Mouse (Mus musculus) heart, adult 2 months (tissue): ENCODE measurements around the gene Dlg5. TPM values are rescaled to one million over a fixed set of nuclear protein-coding genes. Genes with fewer than 3 reads are reported as not detected.

Experiments used
- DNase-seq, 2 experiments: peaks; one replicate each; pipeline ENCODE4 v3.0.0; 2021
- H3K27ac ChIP-seq: fragments of 200-600 bp; 2 replicates; pipeline ENCODE4 v1.8.1; 2022
- H3K27me3 ChIP-seq: fragments of 200-500 bp; 2 replicates; pipeline ENCODE4 v1.6.1; 2012; ENCODE audit warnings: mild to moderate bottlenecking, low read length, inconsistent platforms, mixed read lengths; ENCODE audit not compliant: control insufficient read depth, insufficient read depth
- H3K36me3 ChIP-seq: fragments of 200-500 bp; 2 replicates; pipeline ENCODE4 v1.6.1; 2012; ENCODE audit warnings: low read length, inconsistent platforms; ENCODE audit not compliant: control insufficient read depth, insufficient read depth
- H3K4me1 ChIP-seq: fragments of 200-500 bp; 2 replicates; pipeline ENCODE4 v1.6.1; 2011; ENCODE audit warnings: low read length; ENCODE audit not compliant: control insufficient read depth, insufficient read depth
- H3K4me3 ChIP-seq: fragments of 200-600 bp; 2 replicates; pipeline ENCODE4 v1.8.1; 2022
- H3K79me2 ChIP-seq: fragments of 200-500 bp; replicated peaks from 2 replicates; pipeline ENCODE4 v1.6.1; 2012; ENCODE audit warnings: mild to moderate bottlenecking, inconsistent platforms, low read length, moderate library complexity, mixed read lengths; ENCODE audit not compliant: control insufficient read depth, insufficient read depth
- H3K9ac ChIP-seq: fragments of 200-500 bp; 2 replicates; pipeline ENCODE4 v1.6.1; 2012; ENCODE audit warnings: low read depth, mild to moderate bottlenecking, control low read depth, inconsistent platforms, low read length, mixed read lengths
- CTCF ChIP-seq: fragments of 200-600 bp; IDR thresholded peaks from 2 replicates; pipeline ENCODE4 v1.8.1; 2022; ENCODE audit warnings: antibody characterized with exemption, mild to moderate bottlenecking, moderate library complexity
- EP300 ChIP-seq: fragments of 200-500 bp; IDR thresholded peaks from 2 replicates; pipeline ENCODE4 v1.6.1; 2011; ENCODE audit warnings: low read depth, low read length, control low read depth; ENCODE audit not compliant: insufficient read depth
- POLR2A ChIP-seq: fragments of 200-500 bp; IDR thresholded peaks from 2 replicates; pipeline ENCODE4 v1.6.1; 2011; ENCODE audit warnings: mild to moderate bottlenecking, low read depth, low read length, control low read depth; ENCODE audit not compliant: insufficient read depth
- whole genome bisulfite sequencing: fragments of 180-500 bp; shearing (Covaris S2); methylation state at CpG from one replicate; pipeline ENCODE4 v1.1.7; 2018; 5-methylcytosine and 5-hydroxymethylcytosine counted together
- intact Hi-C: fragments of 180-260 bp; cut with DNase I; formaldehyde crosslinking; loops from one replicate; pipeline ENCODE4 v1.15.1; 2025
- long read RNA-seq: library from polyadenylated mRNA; stranded (forward); transcript quantifications from one replicate; pipeline ENCODE4 v2.0.0, GENCODE M21; 2021
- polyA plus RNA-seq: library from polyadenylated mRNA; depleted of rRNA; stranded (reverse); fragments of >200 nt; gene quantifications from 2 replicates; pipeline ENCODE4 v1.2.3, GENCODE M21; 2012; rRNA removed
- total RNA-seq, 2 experiments: library from RNA; stranded (reverse); gene quantifications; 2 replicates each; pipeline ENCODE4 v1.2.3; 2021

Gene Dlg5
- 1 to 10 TPM; 7.7 TPM for total RNA-seq
- 11.4 and 13.9 TPM in 2 replicates for polyA plus RNA-seq
- long read RNA-seq, partial matches to known transcripts = 2 of 6 reads
- long read RNA-seq, other reads (novel, unspliced or antisense) = 4 of 6 reads

- TF ChIP-seq CTCF (no peak), EP300 (no peak), POLR2A (0 out of 2 replicates have a peak, but pooled peaks have one; percentile 28)
- no peaks in the 10 kb centered on the region for H3K36me3 ChIP-seq
- no peaks in the 10 kb centered on the region for H3K79me2 ChIP-seq
- peak; percentile 77 to 81 for DNase-seq
- H3K4me1 ChIP-seq = no peaks in the 10 kb centered on the region
- H3K27ac ChIP-seq = peak within 1 kb of the TSS; percentile 79
- intact Hi-C loops = no loop called here
- WGBS = 1% methylated on average over 93 of the region's 98 CpGs
- H3K27me3 ChIP-seq = no peaks in the 10 kb centered on the region
- H3K4me3 ChIP-seq = peak within 1 kb of the TSS; percentile 87
- peak within 1 kb of the TSS; percentile 97 for H3K9ac ChIP-seq
Observed at GRCm38 (mm10) chr14:24245177-24246081, at the start of gene Dlg5. Gene Dlg5 (minus strand): TSS chr14:24245920.

- no peak overlapping the region for H3K4me3 ChIP-seq
- DNase-seq = no peak
- intact Hi-C loops = no loop called here
- no peaks in the 10 kb centered on the region; the same call in 1 of the 2 replicates for H3K27me3 ChIP-seq
- H3K4me1 ChIP-seq = no peaks in the 10 kb centered on the region
- no peak overlapping the region for H3K9ac ChIP-seq
- no peak overlapping the region for H3K27ac ChIP-seq
- H3K36me3 ChIP-seq = no peaks in the 10 kb centered on the region
- TF ChIP-seq EP300 (no peak), CTCF (no peak), POLR2A (no peak)
- WGBS = 66% methylated on average over 5 of the region's 5 CpGs
- no peaks in the 10 kb centered on the region for H3K79me2 ChIP-seq
Observed at GRCm38 (mm10) chr14:24293631-24294030, 47.9 kb upstream of the Dlg5 start.

GRCm38 (mm10) chr14:24292914-24293313, 47.2 kb upstream of the Dlg5 start, which contains the start of gene E330034G19Rik:
Gene E330034G19Rik (plus strand): TSS chr14:24293214.
- DNase-seq = no peak
- 32% methylated on average over 3 of the region's 3 CpGs for WGBS
- no peaks in the 10 kb centered on the region; the same call in 1 of the 2 replicates for H3K27me3 ChIP-seq

GRCm38 (mm10) chr14:24290726-24291125, 45.0 kb upstream of the Dlg5 start:
- intact Hi-C loops = no loop called here
- H3K4me3 ChIP-seq = no peak overlapping the region
- no peak overlapping the region for H3K9ac ChIP-seq
- H3K36me3 ChIP-seq = no peaks in the 10 kb centered on the region
- H3K4me1 ChIP-seq = no peaks in the 10 kb centered on the region
- no peaks in the 10 kb centered on the region for H3K79me2 ChIP-seq
- DNase-seq = no peak
- no peak for TF ChIP-seq CTCF
- no peak for TF ChIP-seq POLR2A
- no peak for TF ChIP-seq EP300
- no peak overlapping the region for H3K27ac ChIP-seq
- no peaks in the 10 kb centered on the region; the same call in 1 of the 2 replicates for H3K27me3 ChIP-seq

More at GRCm38 (mm10) chr14:24292914-24293313, 47.2 kb upstream of the Dlg5 start, which contains the start of gene E330034G19Rik:
- Histone ChIP-seq H3K4me1 (no peaks in the 10 kb centered on the region), H3K79me2 (no peaks in the 10 kb centered on the region), H3K27ac (no peak within 1 kb of the TSS), H3K9ac (no peak within 1 kb of the TSS), H3K36me3 (no peaks in the 10 kb centered on the region), H3K4me3 (no peak within 1 kb of the TSS)
- no peak for TF ChIP-seq CTCF
- no peak for TF ChIP-seq POLR2A
- no peak for TF ChIP-seq EP300
- intact Hi-C loops = no loop called here

DNA sequence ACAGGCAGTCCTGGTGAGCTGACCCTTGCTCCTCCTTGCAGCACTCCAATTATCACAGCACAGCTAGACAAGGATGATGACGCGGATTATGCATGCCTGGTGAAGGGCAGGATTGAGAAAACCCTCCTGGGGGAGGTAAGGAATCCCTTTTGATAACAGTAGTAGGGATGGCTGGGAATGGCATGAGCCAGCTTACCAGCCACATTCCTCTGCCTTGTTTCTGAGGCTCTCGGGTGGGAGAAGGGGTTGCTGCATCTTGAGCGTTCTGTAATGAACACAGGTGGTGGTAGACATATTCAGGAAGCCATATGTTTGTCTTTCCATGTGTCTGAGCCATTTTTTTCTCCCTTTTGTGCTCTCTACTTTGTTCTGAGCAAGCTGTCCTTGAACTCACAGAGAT, 40.4 kb upstream of the Dlg5 start:
- no peaks in the 10 kb centered on the region for H3K79me2 ChIP-seq
- H3K4me1 ChIP-seq = no peaks in the 10 kb centered on the region
- no peaks in the 10 kb centered on the region for H3K27me3 ChIP-seq
- no peak for DNase-seq
- intact Hi-C loops = no loop called here
- TF ChIP-seq POLR2A (no peak), EP300 (no peak), CTCF (no peak)
- H3K4me3 ChIP-seq = no peak overlapping the region
- no peak overlapping the region for H3K27ac ChIP-seq
- no peaks in the 10 kb centered on the region for H3K36me3 ChIP-seq
- no peak overlapping the region for H3K9ac ChIP-seq
- WGBS = 30% methylated on average over 4 of the region's 4 CpGs

DNA sequence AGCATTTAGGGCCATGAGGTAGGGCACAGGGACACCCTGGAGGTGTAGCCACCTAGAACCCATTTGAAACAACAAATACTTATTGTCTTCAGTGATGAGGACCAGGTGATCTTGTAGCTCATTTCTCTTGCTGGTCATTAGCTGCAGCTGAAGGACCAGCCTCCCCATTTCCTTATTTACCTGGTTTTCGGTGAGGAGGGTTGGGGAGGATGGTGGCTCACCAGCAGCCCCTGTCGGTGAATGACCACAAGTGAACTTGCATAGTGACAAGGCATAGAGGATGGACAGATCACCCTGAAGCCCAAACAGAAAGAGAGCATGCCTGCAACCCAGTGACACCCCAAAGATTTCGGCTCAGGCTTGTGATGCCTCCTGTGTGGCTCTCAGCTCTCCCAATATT, 36.6 kb upstream of the Dlg5 start:
- intact Hi-C loops = no loop called here

More for the DNA sequence above, 36.6 kb upstream of the Dlg5 start:
- H3K27me3 ChIP-seq = no peaks in the 10 kb centered on the region
- no peak overlapping the region for H3K9ac ChIP-seq
- no peaks in the 10 kb centered on the region for H3K79me2 ChIP-seq
- H3K4me1 ChIP-seq = no peaks in the 10 kb centered on the region
- no peaks in the 10 kb centered on the region for H3K36me3 ChIP-seq
- H3K4me3 ChIP-seq = no peak overlapping the region
- 75% methylated on average over 3 of the region's 3 CpGs for WGBS
- TF ChIP-seq EP300 (no peak), CTCF (no peak), POLR2A (no peak)
- H3K27ac ChIP-seq = no peak overlapping the region
- no peak for DNase-seq
